Mouse (Mus musculus) small intestine, adult 2 months (tissue): Measurements from ENCODE around the gene Rpl9-ps1.

Source experiments
- CTCF ChIP-seq: fragments of 200-500 bp; IDR thresholded peaks from 2 replicates; pipeline ENCODE4 v1.5.1; 2012; ENCODE audit warnings: low read depth, mild to moderate bottlenecking, control low read depth, inconsistent platforms, low read length, moderate library complexity, mixed read lengths; ENCODE audit not compliant: insufficient replicate concordance, insufficient read length; ENCODE audit errors: extremely low read depth
- POLR2A ChIP-seq: fragments of 200-500 bp; IDR thresholded peaks from 2 replicates; pipeline ENCODE4 v1.6.1; 2012; ENCODE audit warnings: low read depth, mild to moderate bottlenecking, control low read depth, inconsistent platforms, low read length, moderate library complexity

DNA sequence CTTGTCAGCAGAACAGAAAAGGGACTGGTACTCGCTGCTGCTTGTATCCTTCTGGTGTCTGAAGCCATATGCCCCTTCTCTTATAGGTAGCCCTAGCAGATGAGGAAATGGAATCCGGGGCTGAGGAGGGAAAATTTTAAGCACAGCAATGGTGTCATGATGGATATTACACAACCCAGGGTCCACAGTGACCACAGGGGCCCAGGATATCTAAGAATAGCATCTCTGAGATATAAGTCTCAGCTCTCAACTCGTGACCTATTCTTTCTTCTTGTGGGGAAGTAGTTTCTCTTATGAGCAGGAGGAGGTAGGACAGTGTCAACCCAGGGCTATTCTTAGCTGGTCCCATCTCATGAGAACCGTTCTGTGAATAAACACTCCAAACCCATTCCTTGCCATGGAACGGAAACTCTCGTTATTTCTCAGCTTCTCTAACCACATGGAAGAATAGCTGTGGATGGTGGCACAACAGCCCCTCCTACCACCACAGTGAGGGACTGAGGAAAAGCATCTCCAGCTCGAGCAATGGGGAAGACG, 4.0 kb upstream of the Rpl9-ps1 start, which contains the start of gene Ccl3:
- no peak for TF ChIP-seq CTCF
- no peak for TF ChIP-seq POLR2A
